Mouse (Mus musculus): ENCODE measurements at regions not wholly inside any gene's neighbourhood (a gene's known extent, or its start where the extent isn't known, plus 50 kb on each side); places are given as distances from the start of the nearest gene placed in this dataset.
"Not testable (repeated sequence)": the region's sequence is repeated elsewhere in the genome, so short reads cannot be mapped to it uniquely, and the experiment has no call there.

- 35% methylated on average over 1 of the region's 1 CpGs for WGBS
- Histone ChIP-seq H3K9me3 (ENCODE audit: control insufficient read depth, low read length) (no peaks in the 10 kb centered on the region), H3K4me3 (replicated peaks; ENCODE audit: low read length) (no peak overlapping the region), H3K4me2 (replicated peaks) (no peak overlapping the region), H3K4me1 (replicated peaks; ENCODE audit: control insufficient read depth, insufficient read depth, low read length) (no peaks in the 10 kb centered on the region), H3K36me3 (replicated peaks; ENCODE audit: control insufficient read depth, insufficient read depth) (no peaks in the 10 kb centered on the region), H3K9ac (no peak overlapping the region), H3K27me3 (ENCODE audit: control insufficient read depth, insufficient read depth, low read length) (no peaks in the 10 kb centered on the region), H3K27ac (no peak overlapping the region)
- DNase-seq (ENCODE audit: low spot score) (no peak), ATAC-seq (ENCODE audit: low FRiP score) (no peak)
Observed at GRCm38 (mm10) chr6:48185311-48185710, 98.9 kb upstream of the Zfp746 start.

GRCm38 (mm10) chr6:48178360-48179120, 92.1 kb upstream of the Zfp746 start:
- 68% methylated on average over 3 of the region's 3 CpGs for WGBS
- no peaks in the 10 kb centered on the region for H3K9me3 ChIP-seq (ENCODE audit: control insufficient read depth, low read length)
- H3K9ac ChIP-seq, result no peak overlapping the region
- ATAC-seq (ENCODE audit: low FRiP score), result peak; percentile 55; the same call in 1 of the 2 replicates
- no peak overlapping the region for H3K27ac ChIP-seq
- H3K4me2 ChIP-seq (replicated peaks), result no peak overlapping the region; the same call in 1 of the 2 replicates
- DNase-seq (ENCODE audit: low spot score), result no peak
- no peak overlapping the region for H3K4me3 ChIP-seq (replicated peaks; ENCODE audit: low read length)
- H3K4me1 ChIP-seq (replicated peaks; ENCODE audit: control insufficient read depth, insufficient read depth, low read length), result no peaks in the 10 kb centered on the region
- H3K27me3 ChIP-seq (ENCODE audit: control insufficient read depth, insufficient read depth, low read length), result no peaks in the 10 kb centered on the region
- H3K36me3 ChIP-seq (replicated peaks; ENCODE audit: control insufficient read depth, insufficient read depth), result no peaks in the 10 kb centered on the region

- DNase-seq (ENCODE audit: low spot score), result peak; percentile 89
- no peaks in the 10 kb centered on the region for H3K4me1 ChIP-seq (replicated peaks; ENCODE audit: control insufficient read depth, insufficient read depth, low read length)
- no peaks in the 10 kb centered on the region for H3K36me3 ChIP-seq (replicated peaks; ENCODE audit: control insufficient read depth, insufficient read depth)
- no peak overlapping the region for H3K4me3 ChIP-seq (replicated peaks; ENCODE audit: low read length)
- H3K4me2 ChIP-seq (replicated peaks), result no peak overlapping the region
- WGBS, result 9% methylated on average over 2 of the region's 2 CpGs
- no peak overlapping the region for H3K9ac ChIP-seq
- H3K27ac ChIP-seq, result no peak overlapping the region
- ATAC-seq (ENCODE audit: low FRiP score), result no peak
- H3K9me3 ChIP-seq (ENCODE audit: control insufficient read depth, low read length), result no peaks in the 10 kb centered on the region
- no peaks in the 10 kb centered on the region for H3K27me3 ChIP-seq (ENCODE audit: control insufficient read depth, insufficient read depth, low read length)
Observed at GRCm38 (mm10) chr6:48177936-48178335, 91.5 kb upstream of the Zfp746 start.

GRCm38 (mm10) chr6:48175234-48175633, 88.8 kb upstream of the Zfp746 start:
- Histone ChIP-seq H3K27me3 (ENCODE audit: control insufficient read depth, insufficient read depth, low read length) (no peaks in the 10 kb centered on the region), H3K27ac (no peak overlapping the region), H3K9me3 (ENCODE audit: control insufficient read depth, low read length) (no peaks in the 10 kb centered on the region), H3K9ac (no peak overlapping the region), H3K4me2 (replicated peaks) (no peak overlapping the region), H3K4me3 (replicated peaks; ENCODE audit: low read length) (no peak overlapping the region), H3K4me1 (replicated peaks; ENCODE audit: control insufficient read depth, insufficient read depth, low read length) (no peaks in the 10 kb centered on the region), H3K36me3 (replicated peaks; ENCODE audit: control insufficient read depth, insufficient read depth) (no peaks in the 10 kb centered on the region)
- DNase-seq (ENCODE audit: low spot score) (no peak), ATAC-seq (ENCODE audit: low FRiP score) (no peak)
- WGBS, result 89% methylated on average over 2 of the region's 2 CpGs

- H3K4me3 ChIP-seq (replicated peaks; ENCODE audit: low read length), result not testable (repeated sequence)
Observed at GRCm38 (mm10) chr6:48172769-48173168, 86.4 kb upstream of the Zfp746 start.

GRCm38 (mm10) chr6:48136851-48137250, 50.5 kb upstream of the Zfp746 start:
- Histone ChIP-seq H3K9ac (no peak overlapping the region), H3K27me3 (ENCODE audit: control insufficient read depth, insufficient read depth, low read length) (no peaks in the 10 kb centered on the region), H3K4me1 (replicated peaks; ENCODE audit: control insufficient read depth, insufficient read depth, low read length) (no peaks in the 10 kb centered on the region), H3K27ac (no peak overlapping the region), H3K9me3 (ENCODE audit: control insufficient read depth, low read length) (no peaks in the 10 kb centered on the region), H3K4me3 (replicated peaks; ENCODE audit: low read length) (no peak overlapping the region), H3K36me3 (replicated peaks; ENCODE audit: control insufficient read depth, insufficient read depth) (no peaks in the 10 kb centered on the region), H3K4me2 (replicated peaks) (no peak overlapping the region)
- WGBS, result 70% methylated on average over 2 of the region's 2 CpGs
- ATAC-seq (ENCODE audit: low FRiP score) (no peak), DNase-seq (ENCODE audit: low spot score) (peak; percentile 27)

More at GRCm38 (mm10) chr6:48172769-48173168, 86.4 kb upstream of the Zfp746 start:
- not testable (repeated sequence) for H3K36me3 ChIP-seq (replicated peaks; ENCODE audit: control insufficient read depth, insufficient read depth); H3K27ac ChIP-seq; H3K27me3 ChIP-seq (ENCODE audit: control insufficient read depth, insufficient read depth, low read length); ATAC-seq (ENCODE audit: low FRiP score); H3K4me2 ChIP-seq (replicated peaks); DNase-seq (ENCODE audit: low spot score); H3K9ac ChIP-seq; H3K9me3 ChIP-seq (ENCODE audit: control insufficient read depth, low read length); H3K4me1 ChIP-seq (replicated peaks; ENCODE audit: control insufficient read depth, insufficient read depth, low read length)
- 88% methylated on average over 10 of the region's 13 CpGs for WGBS

Data from hindbrain, embryonic 14.5 days (tissue).